Mouse (Mus musculus) heart, postnatal 4 days (tissue): ENCODE data around the gene Rgs7bp. TPM values are rescaled to one million over a fixed set of nuclear protein-coding genes. Genes with fewer than 3 reads are reported as not detected.

ENCODE experiments used
- DNase-seq: peaks from one replicate; pipeline ENCODE4 v3.0.0; 2021
- total RNA-seq, 2 experiments: library from RNA; stranded (reverse); gene quantifications; 2 replicates each; pipeline ENCODE4 v1.2.3; 2021

Rgs7bp gene
- total RNA-seq, 2 experiments from 2014 or later = 6.7 to 7.6 TPM

DNA sequence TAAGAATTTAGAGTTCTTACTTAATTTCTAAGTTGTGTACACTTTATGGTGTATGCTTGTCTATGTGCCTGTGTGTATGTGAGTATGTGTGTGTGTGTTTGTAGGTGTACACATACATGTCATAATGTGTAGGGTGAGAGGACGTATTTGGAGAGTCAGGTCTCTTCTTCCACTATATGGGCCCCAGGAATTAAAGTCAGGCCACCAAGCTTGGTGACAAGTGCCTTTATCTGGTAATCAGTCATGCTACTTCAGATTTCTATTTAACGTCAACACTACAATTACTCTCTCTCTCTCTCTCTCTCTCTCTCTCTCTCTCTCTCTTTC, 51.9 kb downstream of the Rgs7bp start:
- no peak for DNase-seq

DNA sequence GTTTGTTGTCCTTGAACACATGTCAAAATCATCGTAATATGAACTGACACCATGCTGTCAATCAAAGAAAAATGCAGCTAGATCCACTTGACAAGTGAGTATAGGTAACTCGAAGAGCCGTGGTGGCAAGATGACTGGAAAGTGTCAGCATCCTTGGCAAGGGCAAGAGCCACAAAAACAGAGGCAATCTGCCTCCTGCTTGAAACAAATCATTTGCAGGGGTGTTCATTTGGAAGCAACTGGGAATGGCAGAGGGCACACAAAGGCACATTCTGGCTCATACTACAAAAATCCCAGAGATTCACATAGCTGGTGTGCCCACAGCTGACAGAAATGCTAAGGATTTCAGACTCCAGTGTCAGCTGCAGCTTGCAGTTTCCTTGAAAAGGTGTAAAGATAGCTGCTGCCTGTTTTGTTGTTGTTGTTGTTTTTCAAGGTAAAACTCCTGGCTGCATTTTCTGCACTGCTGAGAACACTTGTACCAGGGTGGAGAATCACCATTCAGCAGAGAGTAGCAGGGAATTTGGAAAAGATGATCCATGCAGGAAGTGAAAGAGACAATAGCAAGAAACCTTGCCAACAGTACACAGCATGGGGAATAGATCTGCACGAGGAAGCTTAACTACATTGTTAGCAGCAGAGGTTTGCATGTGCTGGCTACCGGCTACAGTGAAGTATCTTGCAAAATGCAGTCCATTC, 52.4 kb downstream of the Rgs7bp start:
- DNase-seq = no peak

DNA sequence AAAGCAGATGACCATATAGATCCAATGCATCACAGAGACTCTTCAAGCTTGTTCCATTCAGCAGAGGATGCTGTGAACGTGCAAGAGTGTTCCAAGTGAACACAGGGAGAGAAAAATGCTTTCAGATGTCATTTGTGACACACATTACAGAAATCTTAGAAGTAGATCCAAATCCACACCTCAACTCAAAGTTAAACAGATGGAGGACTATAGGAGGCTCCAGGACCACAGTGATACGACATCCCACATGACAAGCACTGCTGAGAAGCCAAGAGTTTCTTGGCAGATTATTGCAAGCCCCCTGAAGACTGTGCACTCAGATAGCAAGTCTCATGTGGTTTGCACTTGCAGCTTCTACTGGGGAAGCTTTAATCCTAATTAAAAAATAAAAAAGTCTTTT, 53.0 kb downstream of the Rgs7bp start:
- no peak for DNase-seq

DNA sequence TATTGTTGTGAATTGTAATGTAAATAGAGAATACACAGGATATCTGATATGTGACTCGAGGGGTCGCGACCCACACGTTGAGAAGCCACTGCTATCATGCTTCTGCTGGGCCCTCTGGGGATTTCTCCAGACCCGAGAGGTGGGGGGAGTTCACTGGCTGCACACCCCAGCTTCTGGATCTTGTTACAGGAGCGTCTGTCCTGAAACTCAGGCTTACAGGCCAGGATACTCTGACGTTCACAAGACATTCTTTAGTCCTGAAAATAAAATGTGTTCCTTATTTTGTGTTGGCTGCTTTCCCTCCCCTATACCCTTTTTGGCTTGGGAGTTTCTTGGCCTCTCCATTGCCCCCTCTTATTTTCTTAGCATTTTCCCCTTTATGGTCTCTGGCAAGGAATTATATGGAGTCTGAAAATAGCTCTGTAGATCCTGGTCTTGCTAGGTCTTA, 65.9 kb downstream of the Rgs7bp start:
- no peak for DNase-seq

DNA sequence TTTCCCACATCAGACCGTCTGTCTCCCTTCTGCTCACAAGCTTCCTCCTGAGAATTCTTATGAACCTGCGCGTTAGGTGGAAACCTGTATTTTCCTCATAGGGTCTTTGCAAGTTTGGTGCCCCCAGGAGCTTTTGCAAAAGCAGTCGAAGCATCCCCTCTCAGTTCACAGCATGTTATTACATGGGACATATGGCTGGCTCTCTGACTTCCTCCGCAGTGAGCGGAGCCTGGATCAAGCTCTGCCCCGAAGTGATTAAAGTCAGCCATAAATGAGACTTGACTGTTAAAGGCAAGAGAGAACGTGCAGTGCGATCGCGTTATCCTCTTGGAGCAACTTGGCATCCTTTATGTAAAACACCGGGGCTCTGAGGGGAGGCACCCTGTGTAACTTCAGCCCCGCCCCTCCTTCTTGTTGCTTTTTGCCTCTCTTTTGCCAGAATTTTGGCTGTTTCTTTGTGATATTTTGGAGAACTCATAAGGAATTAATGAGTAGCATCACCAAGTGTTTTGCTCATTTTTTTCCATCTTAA, 66.7 kb downstream of the Rgs7bp start:
- no peak for DNase-seq

DNA sequence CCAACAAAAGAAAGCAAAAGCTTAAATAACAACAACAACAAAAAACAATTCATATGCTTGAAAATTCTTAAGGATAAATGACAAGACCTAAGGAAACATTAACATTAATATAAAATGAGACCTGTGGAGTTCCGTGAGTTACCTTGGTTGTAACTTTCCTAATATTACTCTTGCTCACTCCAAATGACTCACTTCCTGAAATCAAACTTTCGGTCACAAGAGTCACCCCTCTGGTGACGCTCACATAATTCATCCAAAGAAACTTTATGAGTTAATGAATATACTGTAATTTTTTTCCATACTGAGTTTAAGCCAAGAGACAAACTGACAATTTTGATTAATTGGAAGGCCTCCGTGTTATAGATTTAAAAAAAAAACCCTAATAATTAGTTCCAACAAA, 69.0 kb downstream of the Rgs7bp start:
- DNase-seq = no peak

DNA sequence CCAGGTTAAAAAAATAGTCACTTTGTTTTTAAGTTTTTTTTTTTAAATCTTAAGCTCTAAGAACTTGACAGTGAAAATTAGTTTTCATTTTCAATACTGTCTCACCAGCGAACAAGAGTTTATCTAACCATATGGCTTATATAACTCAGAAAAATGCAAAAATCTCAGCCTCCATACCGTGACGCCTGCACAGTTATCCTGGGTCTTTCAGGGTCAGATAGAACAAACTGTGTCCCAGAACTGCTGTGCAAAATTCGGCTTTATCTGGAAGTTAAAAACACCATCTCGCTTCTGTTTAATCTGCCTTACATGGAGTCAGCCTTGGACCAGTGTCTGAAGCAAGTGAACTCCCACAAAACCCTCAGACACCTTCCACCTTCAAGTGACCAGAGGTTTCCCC, 70.7 kb downstream of the Rgs7bp start:
- DNase-seq = no peak

DNA sequence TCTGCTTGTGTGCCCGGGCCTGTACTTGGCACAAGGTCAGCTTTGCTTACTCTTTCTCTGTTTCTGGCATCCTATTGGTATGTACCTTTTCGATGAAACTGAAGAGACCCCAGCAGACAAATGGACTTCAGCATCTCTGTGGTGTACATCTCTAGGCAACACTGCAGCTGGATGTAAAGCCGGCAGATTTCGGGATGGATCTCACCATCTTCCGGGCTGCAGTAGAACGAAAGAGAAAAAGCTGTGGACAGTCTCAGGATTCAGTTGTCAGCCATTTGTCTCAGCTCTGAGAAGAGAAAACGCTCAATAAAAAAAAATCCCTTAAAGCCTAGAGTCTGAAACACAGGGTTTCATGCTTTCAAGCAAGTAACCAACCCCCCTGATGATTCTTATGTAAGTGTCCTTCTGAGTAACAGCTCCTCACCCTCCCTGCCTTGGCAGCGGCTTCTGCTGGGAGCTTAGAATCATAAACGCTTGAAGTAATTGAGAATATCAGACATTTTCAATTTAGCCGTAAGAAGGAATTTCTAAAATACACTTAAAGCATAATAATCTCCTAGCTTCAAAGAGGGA, 71.9 kb downstream of the Rgs7bp start:
- no peak for DNase-seq

DNA sequence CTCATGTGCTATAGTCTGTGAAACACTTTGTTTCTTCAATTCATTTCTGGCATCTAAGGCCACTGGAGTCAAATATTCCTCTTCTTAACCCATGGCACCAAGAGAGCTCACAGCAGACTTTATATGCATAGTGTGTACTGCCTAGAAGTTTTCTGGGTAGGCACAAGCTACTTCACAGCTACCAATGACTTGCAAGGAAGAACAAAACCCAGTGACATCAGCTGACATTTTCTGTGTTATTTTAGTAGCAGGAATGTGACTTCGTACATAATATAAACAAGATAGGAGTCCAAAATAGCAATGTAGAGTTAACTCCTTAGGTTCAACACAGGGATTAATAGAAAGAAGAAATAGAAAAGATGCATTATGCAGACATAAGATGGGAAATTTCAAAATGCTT, 76.6 kb downstream of the Rgs7bp start:
- DNase-seq = no peak

DNA sequence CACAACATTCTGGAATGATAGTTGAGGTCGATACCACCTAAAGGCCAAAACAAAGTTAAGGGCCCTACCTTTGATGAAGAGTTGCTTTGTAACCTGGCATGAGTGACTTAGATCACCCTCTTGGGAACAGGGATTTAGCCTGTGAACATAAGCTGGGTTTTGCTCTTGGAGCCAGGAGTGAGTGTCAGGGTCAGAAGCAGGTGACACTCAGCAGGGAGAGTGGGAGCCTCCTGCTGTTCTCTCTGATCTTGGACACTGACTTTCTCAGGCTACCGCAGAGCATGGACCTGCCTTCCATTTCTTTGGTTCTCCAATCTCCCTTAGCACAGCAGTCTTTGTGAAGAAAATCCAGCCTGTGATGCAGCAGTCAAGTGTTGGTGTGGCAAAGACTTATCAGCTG, 87.2 kb downstream of the Rgs7bp start:
- no peak for DNase-seq

DNA sequence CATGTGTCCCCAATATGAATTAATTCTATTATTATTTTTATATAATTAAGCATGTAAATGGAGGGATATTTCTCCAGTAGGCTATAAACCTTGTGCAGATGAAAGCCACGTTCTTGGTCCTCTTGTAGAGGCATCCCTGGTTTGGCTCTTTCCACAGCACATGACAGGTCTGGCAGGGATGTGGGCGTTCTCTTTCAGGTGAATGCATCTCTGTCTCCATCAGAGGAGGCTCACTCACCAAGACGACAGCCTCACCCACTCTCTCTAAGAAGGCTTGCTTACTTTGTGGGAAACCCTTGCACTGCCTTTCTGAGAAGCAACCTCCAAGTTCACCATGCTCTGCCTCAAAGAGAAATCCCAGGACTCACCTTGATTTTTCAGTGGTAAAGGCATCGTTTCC, 91.0 kb downstream of the Rgs7bp start:
- no peak for DNase-seq

DNA sequence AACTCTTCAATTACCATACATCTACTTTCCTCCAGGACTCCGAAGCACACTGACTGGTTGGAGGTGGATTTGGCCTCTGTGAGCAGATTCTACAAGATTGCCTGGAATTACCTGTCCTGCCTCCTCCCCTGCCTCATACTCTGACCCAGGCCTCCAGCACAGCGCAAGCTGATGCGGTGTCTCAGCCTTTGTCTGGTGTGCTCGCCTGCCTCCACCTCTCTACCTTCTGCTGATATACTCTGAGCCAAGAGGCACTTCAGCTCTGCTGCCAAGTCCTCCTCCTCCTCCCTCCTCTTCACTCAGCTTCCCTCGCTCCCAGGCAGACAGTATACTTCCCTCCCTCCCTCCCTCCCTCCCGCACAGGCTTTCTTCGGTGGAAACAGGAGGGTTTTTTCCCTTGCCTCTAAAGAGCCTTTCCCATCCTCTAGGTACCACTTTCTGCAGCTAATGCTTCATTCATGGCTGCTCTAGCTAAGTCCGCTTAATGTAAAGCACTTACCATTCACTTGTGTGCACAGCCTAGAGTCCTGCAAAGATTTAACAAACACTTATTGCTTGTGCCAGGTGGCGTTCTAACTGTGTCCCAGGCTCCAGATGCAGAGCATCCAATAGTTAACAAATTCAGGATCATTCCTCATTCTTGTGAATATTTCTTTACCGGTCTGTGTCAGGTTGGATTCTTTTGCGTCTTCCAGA, 91.9 kb downstream of the Rgs7bp start:
- no peak for DNase-seq

DNA sequence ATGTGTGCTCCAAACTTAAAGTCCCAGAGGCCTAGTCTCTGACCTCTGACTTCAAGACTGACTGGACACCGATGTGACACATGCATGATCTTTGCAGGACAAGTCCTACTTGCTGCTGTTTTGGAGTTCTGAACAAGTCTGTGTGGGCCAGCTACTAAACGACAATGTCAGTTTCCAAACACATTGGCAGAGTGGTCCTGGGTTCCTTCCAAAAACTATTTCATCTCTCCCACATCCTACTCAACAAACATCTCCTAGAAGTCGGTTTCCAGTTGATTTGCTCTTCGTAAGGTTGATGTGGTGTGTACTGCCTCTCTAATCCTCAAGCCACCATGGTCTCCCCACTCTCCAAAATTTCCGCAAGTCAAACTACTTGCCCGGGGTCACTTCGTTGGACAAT, 92.6 kb downstream of the Rgs7bp start:
- DNase-seq = no peak

DNA sequence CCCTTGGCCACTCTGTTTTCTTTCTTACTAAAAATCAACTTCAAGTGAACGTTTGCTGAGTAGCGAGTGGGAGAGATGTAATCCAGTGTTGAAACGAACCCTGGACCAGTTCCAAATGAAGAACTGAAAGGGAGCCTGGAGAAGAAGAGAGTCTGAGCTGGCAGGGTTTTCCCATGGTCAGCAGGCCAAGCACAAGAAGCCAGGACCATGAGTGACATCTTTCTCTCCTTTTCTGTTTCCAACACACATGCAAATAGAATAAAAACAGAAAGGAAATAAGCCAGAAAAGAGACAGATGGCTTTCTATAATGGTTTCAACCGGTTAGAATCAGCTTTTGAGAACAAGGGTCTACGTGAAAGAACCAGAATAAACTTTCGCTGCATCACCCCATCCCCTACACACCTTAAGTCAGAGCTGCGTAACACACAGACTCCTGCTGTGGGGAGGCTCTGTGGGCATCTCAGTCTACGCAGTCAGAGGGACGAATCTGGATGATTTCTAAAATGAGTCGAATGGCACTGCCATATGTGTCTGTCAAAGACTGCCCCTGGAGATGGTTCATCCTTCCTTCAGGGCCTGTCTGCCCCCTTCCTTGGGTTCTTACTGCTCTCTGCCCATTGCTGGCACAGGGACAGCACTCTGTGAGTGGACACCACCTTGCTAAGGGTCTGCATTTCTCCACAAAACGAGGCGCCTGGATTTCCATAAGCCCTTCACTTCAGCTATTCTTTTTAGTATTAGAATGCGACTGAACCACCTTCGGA, 93.6 kb downstream of the Rgs7bp start:
- no peak for DNase-seq

DNA sequence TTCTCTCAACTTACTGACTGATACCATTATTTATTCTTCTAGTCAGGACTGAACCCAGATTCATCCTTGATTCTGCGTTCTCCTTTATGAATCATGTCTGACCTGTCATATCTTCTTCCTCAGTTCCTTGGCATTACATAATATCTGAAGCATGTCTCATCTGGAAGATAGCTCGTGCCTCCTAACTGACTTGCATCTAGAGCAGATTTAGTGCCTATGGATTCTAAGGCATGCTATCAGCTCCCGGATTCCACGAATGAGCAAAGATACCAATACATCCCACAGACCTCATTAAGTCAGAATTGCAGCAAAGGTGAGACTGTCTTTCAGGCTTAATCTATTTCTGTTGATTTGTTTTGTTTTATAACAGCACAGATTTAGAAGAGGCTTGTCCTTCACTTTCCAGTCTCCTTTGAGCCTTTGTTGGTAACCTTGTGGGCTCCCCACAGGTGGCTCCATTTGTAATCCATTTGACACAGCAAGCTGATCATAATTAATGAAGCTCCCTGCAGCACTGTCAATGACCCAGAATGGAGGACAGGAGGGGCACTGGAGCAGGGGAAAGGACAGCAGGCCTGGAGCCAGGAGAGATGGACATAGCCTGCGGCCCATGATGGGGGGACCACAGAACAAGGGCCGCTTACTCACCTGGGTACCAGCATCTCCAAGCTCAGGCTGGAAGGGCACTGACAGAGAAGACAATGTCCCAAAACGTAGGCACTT, 94.4 kb downstream of the Rgs7bp start:
- no peak for DNase-seq

DNA sequence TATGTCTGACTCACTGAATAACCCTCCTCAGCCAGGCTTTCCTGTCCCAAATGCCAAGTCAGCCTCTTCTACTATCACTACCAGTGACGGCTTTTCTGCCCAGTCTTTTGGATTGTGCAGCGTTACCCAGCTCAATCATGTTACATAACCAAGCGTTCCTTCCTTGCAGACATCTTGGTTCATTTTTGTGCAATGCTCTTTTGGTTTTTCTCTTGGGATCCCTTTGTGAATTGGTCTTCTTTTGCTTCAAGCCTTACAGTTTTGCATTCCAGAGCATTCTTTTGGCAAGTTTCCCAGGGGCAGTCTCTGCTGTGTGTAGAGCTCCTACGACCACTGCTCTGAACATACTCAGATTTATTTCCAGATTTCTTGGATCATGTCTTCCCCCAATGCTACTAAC, 95.0 kb downstream of the Rgs7bp start:
- DNase-seq = no peak

DNA sequence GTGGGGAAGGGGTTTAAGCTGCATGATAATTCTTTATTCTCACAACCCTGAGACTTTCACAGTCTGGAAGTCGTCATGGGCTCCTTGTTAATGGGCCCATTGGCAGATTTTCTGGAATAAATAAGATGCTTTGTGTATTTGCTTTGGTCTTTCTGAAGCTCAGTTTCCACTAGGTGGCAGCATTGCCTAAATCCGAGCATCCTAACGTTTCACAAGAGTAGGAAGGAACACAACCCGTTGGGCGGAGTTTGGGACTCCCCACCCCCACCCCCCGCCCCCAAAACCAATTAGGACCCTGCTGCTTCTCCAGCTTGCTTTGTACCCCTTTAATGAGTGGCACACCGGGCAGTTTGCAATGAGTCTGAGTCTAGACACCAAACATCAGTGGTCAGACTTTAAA, 106.8 kb downstream of the Rgs7bp start:
- DNase-seq = peak; percentile 87

DNA sequence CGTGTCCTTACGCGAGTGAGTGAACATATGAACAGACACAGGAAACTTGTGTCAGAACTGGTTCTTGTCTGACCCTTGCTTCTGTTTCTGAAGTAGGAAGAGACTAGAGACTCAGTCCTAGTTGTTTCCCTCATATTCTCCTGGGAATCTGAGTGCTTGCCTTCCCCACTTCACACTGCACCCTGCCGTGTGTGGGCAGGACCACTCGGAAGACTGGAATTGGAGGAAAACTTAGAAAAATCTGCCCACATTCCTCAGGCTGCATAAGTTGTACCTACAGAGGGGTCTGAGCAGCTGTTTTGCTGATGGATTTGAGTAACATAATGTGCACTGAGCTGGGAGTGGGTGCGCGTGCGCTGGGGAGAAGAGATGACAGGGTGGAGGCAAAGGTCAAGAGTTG, 114.2 kb downstream of the Rgs7bp start:
- DNase-seq = no peak

DNA sequence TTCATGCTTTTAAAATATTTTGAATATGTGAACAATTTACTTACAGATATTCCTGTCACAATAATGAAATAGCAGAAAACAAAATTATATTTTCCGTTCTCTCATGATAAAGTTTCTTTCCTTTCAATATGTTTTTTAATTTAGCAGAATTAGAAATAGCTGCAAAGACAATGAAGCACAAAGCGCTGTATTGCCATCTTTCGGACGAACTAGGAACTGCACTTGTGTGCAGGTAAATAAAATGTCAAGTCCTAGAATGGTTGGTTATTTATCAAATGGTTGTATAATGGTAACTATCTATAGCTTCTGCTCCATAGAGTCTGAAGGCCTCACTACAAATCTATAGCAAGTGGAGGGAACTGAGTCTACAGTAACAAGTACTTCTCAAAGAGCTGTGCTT, 114.9 kb downstream of the Rgs7bp start:
- peak; percentile 71 for DNase-seq

DNA sequence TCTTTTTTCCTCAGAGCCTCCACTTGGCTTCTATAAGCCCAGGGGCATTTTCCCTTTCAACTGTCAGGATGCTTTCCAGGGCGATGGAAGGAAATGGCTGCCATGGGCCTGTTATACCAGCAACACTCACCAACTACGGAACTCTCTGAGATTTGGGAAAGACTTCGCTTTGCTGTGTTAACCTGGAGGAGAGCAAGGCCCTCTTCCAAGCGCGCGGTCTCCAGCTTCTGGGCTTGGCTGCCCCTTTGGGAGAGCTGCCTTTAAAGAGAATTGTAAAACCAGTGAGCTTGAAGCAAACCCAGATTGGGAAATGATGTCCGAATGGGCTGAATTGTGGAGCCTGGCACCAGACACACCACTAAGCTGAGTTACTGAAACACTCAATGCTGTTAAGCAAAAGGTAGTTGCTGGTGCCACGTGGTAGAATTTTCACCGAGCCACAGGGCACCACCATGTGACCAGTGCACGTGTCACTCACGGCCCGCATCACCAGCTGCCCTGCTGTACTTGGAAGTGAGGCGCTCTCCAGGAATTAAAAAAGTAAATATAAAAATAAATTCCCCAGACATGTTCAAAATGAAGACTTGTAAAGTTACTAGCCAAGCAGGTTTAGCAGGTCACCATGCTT, 115.7 kb downstream of the Rgs7bp start:
- no peak for DNase-seq

DNA sequence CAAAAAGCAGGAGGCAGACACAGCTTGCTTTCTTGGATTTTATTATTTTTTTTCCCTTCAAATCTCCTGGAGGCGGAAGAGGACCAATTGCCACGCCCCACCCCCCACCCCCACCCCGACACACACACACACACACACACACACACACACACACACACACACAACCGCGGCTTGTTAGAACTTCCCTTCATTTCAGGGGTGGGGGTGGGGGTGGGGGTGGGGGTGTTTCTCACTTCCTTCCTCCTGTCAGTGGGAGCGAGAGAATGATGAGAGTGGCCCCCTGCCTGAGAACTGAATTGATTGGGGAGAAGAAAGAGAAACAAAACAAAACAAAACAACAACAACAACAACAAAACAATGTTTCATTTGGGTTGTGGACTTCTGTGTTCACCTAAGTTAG, 117.0 kb downstream of the Rgs7bp start:
- DNase-seq = no peak

DNA sequence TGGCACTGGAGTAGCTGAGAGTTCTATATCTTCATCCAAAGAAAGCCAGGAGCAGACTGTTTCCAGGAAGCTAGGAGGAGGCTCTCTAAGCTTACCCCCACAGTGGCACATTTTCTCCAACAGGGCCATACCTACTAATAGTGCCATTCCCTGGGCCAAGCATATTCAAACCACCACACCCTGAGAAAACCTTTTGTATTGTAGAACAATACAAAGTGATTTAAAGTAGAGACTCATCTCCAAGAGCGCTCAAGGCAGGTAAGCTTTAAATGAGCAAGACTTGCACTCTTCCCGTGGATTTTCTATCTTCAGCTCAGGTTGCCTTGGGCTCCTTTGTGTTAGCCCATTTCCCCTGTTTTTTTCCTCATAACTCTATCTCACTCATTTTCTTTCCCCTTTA, 118.1 kb downstream of the Rgs7bp start:
- DNase-seq = no peak
